Mouse (Mus musculus) liver, postnatal 0 days (tissue): ENCODE measurements around the gene Podn.

Experiments used
- CTCF ChIP-seq: sonication (generic); IDR thresholded peaks from 2 replicates; pipeline ENCODE4 v1.5.1; 2016; ENCODE audit warnings: antibody characterized with exemption, low read depth
- EP300 ChIP-seq: IDR thresholded peaks from 2 replicates; pipeline ENCODE4 v1.6.1; 2016; ENCODE audit warnings: antibody characterized with exemption, low read depth, mild to moderate bottlenecking

- TF ChIP-seq CTCF (no peak), EP300 (no peak)
Observed at GRCm38 (mm10) chr4:108072086-108072485, 24.2 kb downstream of the Podn start.
